Mouse (Mus musculus): ENCODE results near the gene Mmp24. TPM values are rescaled to one million over a fixed set of nuclear protein-coding genes. Genes with fewer than 3 reads are reported as not detected.

The Mmp24 gene
- polyA plus RNA-seq, 1 experiment = 0.14 TPM

- DNase-seq = no peak
- Histone ChIP-seq H3K4me1 (ENCODE audit: control insufficient read depth, insufficient read depth, low read length) (no peaks in the 10 kb centered on the region), H3K36me3 (ENCODE audit: control insufficient read depth, insufficient read depth, low read length) (0 out of 2 replicates have a peak, but pooled peaks cover 1% of the 10 kb centered on the region), H3K27ac (ENCODE audit: insufficient read depth, low read depth, low read length) (no peak overlapping the region), H3K27me3 (replicated peaks; ENCODE audit: control insufficient read depth, insufficient read depth, low read length) (no peaks in the 10 kb centered on the region), H3K4me3 (ENCODE audit: insufficient read depth, low read depth, low read length) (no peak overlapping the region)
- TF ChIP-seq POLR2A (IDR thresholded peaks at IDR 0.05; ENCODE audit: low read depth, low read length) (no peak), CTCF (conservative IDR thresholded peaks at IDR 0.05; ENCODE audit: insufficient read depth, insufficient read length, low read depth, low read length) (no peak)
- WGBS = 72% methylated on average over 5 of the region's 5 CpGs
Observed at GRCm38 (mm10) chr2:155852536-155852935, 77.4 kb downstream of the Mmp24 start.

- Histone ChIP-seq H3K36me3 (ENCODE audit: control insufficient read depth, insufficient read depth, low read length) (no peaks in the 10 kb centered on the region), H3K4me3 (ENCODE audit: insufficient read depth, low read depth, low read length) (no peak overlapping the region), H3K27me3 (replicated peaks; ENCODE audit: control insufficient read depth, insufficient read depth, low read length) (no peaks in the 10 kb centered on the region), H3K4me1 (ENCODE audit: control insufficient read depth, insufficient read depth, low read length) (peaks cover 7% of the 10 kb centered on the region; the same call in 1 of the 2 replicates), H3K27ac (ENCODE audit: insufficient read depth, low read depth, low read length) (no peak overlapping the region)
- WGBS = 54% methylated on average over 7 of the region's 7 CpGs
- peak; percentile 77 for DNase-seq
- TF ChIP-seq CTCF (conservative IDR thresholded peaks at IDR 0.05; ENCODE audit: insufficient read depth, insufficient read length, low read depth, low read length) (no peak), POLR2A (IDR thresholded peaks at IDR 0.05; ENCODE audit: low read depth, low read length) (no peak)
Observed at GRCm38 (mm10) chr2:155860102-155860501, 85.0 kb downstream of the Mmp24 start.

- WGBS = 94% methylated on average over 6 of the region's 6 CpGs
- peaks cover 7% of the 10 kb centered on the region; the same call in 1 of the 2 replicates for H3K4me1 ChIP-seq (ENCODE audit: control insufficient read depth, insufficient read depth, low read length)
- no peak overlapping the region for H3K4me3 ChIP-seq (ENCODE audit: insufficient read depth, low read depth, low read length)
- no peak for TF ChIP-seq CTCF (conservative IDR thresholded peaks at IDR 0.05; ENCODE audit: insufficient read depth, insufficient read length, low read depth, low read length)
- TF ChIP-seq POLR2A (IDR thresholded peaks at IDR 0.05; ENCODE audit: low read depth, low read length) = no peak
- no peaks in the 10 kb centered on the region for H3K36me3 ChIP-seq (ENCODE audit: control insufficient read depth, insufficient read depth, low read length)
- H3K27me3 ChIP-seq (replicated peaks; ENCODE audit: control insufficient read depth, insufficient read depth, low read length) = no peaks in the 10 kb centered on the region
- no peak for DNase-seq
- H3K27ac ChIP-seq (ENCODE audit: insufficient read depth, low read depth, low read length) = no peak overlapping the region
Observed at GRCm38 (mm10) chr2:155861581-155861980, 86.4 kb downstream of the Mmp24 start.

- TF ChIP-seq CTCF (conservative IDR thresholded peaks at IDR 0.05; ENCODE audit: insufficient read depth, insufficient read length, low read depth, low read length) (no peak), POLR2A (IDR thresholded peaks at IDR 0.05; ENCODE audit: low read depth, low read length) (no peak)
- Histone ChIP-seq H3K4me1 (ENCODE audit: control insufficient read depth, insufficient read depth, low read length) (peaks cover 7% of the 10 kb centered on the region; the same call in 1 of the 2 replicates), H3K27me3 (replicated peaks; ENCODE audit: control insufficient read depth, insufficient read depth, low read length) (no peaks in the 10 kb centered on the region), H3K36me3 (ENCODE audit: control insufficient read depth, insufficient read depth, low read length) (no peaks in the 10 kb centered on the region), H3K27ac (ENCODE audit: insufficient read depth, low read depth, low read length) (no peak overlapping the region), H3K4me3 (ENCODE audit: insufficient read depth, low read depth, low read length) (no peak overlapping the region)
- DNase-seq = peak; percentile 19
- WGBS = 60% methylated on average over 13 of the region's 13 CpGs
Observed at GRCm38 (mm10) chr2:155862573-155863300, 87.6 kb downstream of the Mmp24 start.

GRCm38 (mm10) chr2:155863301-155863867, 88.2 kb downstream of the Mmp24 start:
- Histone ChIP-seq H3K4me3 (ENCODE audit: insufficient read depth, low read depth, low read length) (no peak overlapping the region), H3K27ac (ENCODE audit: insufficient read depth, low read depth, low read length) (no peak overlapping the region), H3K27me3 (replicated peaks; ENCODE audit: control insufficient read depth, insufficient read depth, low read length) (no peaks in the 10 kb centered on the region), H3K4me1 (ENCODE audit: control insufficient read depth, insufficient read depth, low read length) (peaks cover 7% of the 10 kb centered on the region; the same call in 1 of the 2 replicates), H3K36me3 (ENCODE audit: control insufficient read depth, insufficient read depth, low read length) (no peaks in the 10 kb centered on the region)
- DNase-seq = no peak
- WGBS = 44% methylated on average over 11 of the region's 11 CpGs
- TF ChIP-seq CTCF (conservative IDR thresholded peaks at IDR 0.05; ENCODE audit: insufficient read depth, insufficient read length, low read depth, low read length) = no peak
- TF ChIP-seq POLR2A (IDR thresholded peaks at IDR 0.05; ENCODE audit: low read depth, low read length) = no peak

Other genes starting within 250 kb of the Mmp24 start
- gene Gss, start 182.5 kb upstream of the Mmp24 start, polyA plus RNA-seq (2012; rRNA removed) = 248 and 308 TPM in 2 replicates
- gene Myh7b, start 164.1 kb upstream of the Mmp24 start, polyA plus RNA-seq (2012; rRNA removed) = 0.05 TPM in 1 of 2 replicates, not detected in the other
- 110 and 141 TPM in 2 replicates for gene Trpc4ap, start 83.0 kb upstream of the Mmp24 start, polyA plus RNA-seq (2012; rRNA removed)
- 44.9 and 53.7 TPM in 2 replicates for gene Edem2, start 45.9 kb upstream of the Mmp24 start, polyA plus RNA-seq (2012; rRNA removed)
- gene Gm17581, start 39.5 kb upstream of the Mmp24 start, polyA plus RNA-seq (2012; rRNA removed) = not detected in 2 replicates
- gene Procr, start 24.2 kb upstream of the Mmp24 start, polyA plus RNA-seq (2012; rRNA removed) = 3.6 and 3.9 TPM in 2 replicates
- gene BC029722, start 44.1 kb downstream of the Mmp24 start, polyA plus RNA-seq (2012; rRNA removed) = 56.4 and 69.9 TPM in 2 replicates
- gene Eif6, start 51.6 kb downstream of the Mmp24 start, polyA plus RNA-seq (2012; rRNA removed) = 108 and 113 TPM in 2 replicates
- gene Fam83c, start 59.5 kb downstream of the Mmp24 start, polyA plus RNA-seq (2012; rRNA removed) = 0.03 TPM in 1 of 2 replicates, not detected in the other
- gene Uqcc1, start 155.0 kb downstream of the Mmp24 start, polyA plus RNA-seq (2012; rRNA removed) = 64.1 and 74.9 TPM in 2 replicates
- gene Gm15557, start 165.4 kb downstream of the Mmp24 start, polyA plus RNA-seq (2012; rRNA removed) = not detected in 2 replicates
- gene Gdf5, start 170.0 kb downstream of the Mmp24 start, polyA plus RNA-seq (2012; rRNA removed) = 0.29 and 0.41 TPM in 2 replicates
- gene Cep250, start 181.1 kb downstream of the Mmp24 start, polyA plus RNA-seq (2012; rRNA removed) = 6.6 and 6.9 TPM in 2 replicates
- gene 6430550D23Rik, start 232.6 kb downstream of the Mmp24 start, polyA plus RNA-seq (2012; rRNA removed) = 2.6 and 2.9 TPM in 2 replicates
- 327 and 345 TPM in 2 replicates for gene Ergic3, start 232.7 kb downstream of the Mmp24 start, polyA plus RNA-seq (2012; rRNA removed)